ENCODE assay signal across 7 mouse cellular contexts in the genomic region with DNA sequence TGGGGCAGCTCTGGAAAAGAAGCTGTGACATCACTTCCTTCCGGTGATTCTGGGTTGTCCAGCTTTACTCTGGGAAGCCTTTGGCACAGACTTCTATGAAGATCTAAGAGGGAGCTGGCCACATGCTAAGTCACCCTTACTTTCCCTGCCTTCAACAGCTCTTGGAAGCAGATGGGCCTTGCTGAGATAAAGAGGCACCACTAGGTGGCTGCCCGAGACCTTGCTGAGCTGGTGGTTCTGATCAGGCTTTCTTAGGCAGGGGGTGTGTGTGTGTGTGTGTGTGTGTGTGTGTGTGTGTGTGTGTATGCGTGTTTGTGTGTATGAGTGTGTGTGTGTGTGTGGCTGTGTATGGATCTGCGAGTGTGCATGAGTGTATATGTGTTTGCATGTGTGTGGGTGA. TPM values are rescaled to one million over a fixed set of nuclear protein-coding genes. Genes with fewer than 3 reads are reported as not detected.
DNase-seq lines count a peak whose midpoint lies in the region; ATAC-seq and TF ChIP-seq lines count a peak whose summit lies in the region.

No protein-coding gene starts in this region.

- intact Hi-C loops in left cerebral cortex, postnatal 25 days (cut with DNase I): loop anchor here (2.0 to 5.0 kb wide), 2 partner anchors 128 to 343 kb away; no protein-coding TSS in a partner anchor

- H3K9me3 ChIP-seq in forebrain, embryonic 14.5 days (replicated peaks; ENCODE audit: control insufficient read depth, low read length): no peaks in the 10 kb centered on the region
- H3K9me3 ChIP-seq in hindbrain, postnatal 0 days (ENCODE audit: low read length): no peaks in the 10 kb centered on the region
- H3K9me3 ChIP-seq in midbrain, embryonic 11.5 days (ENCODE audit: control insufficient read depth, low read length): no peaks in the 10 kb centered on the region
- no peaks in the 10 kb centered on the region for H3K9me3 ChIP-seq in stomach, embryonic 15.5 days

- ATAC-seq in forebrain, embryonic 14.5 days: peak; percentile 84
- ATAC-seq in hindbrain, postnatal 0 days: peak; percentile 76
- peak; percentile 85 for ATAC-seq in midbrain, embryonic 11.5 days (ENCODE audit: low FRiP score)
- ATAC-seq in stomach, embryonic 15.5 days (ENCODE audit: insufficient read depth, low FRiP score, low read depth): peak; percentile 30; the same call in 1 of the 2 replicates

- no peak overlapping the region for H3K9ac ChIP-seq in forebrain, embryonic 14.5 days (ENCODE audit: low read length)
- no peak overlapping the region for H3K9ac ChIP-seq in hindbrain, postnatal 0 days (replicated peaks; ENCODE audit: low read length)
- peak overlapping the region; percentile 24; the same call in 1 of the 2 replicates for H3K9ac ChIP-seq in midbrain, embryonic 11.5 days (ENCODE audit: low read length)
- H3K9ac ChIP-seq in stomach, embryonic 15.5 days: no peak overlapping the region

- H3K4me2 ChIP-seq in forebrain, embryonic 14.5 days (ENCODE audit: low read length): no peak overlapping the region
- no peak overlapping the region; the same call in 1 of the 2 replicates for H3K4me2 ChIP-seq in hindbrain, postnatal 0 days (ENCODE audit: low read depth, low read length)
- H3K4me2 ChIP-seq in midbrain, embryonic 11.5 days: no peak overlapping the region
- no peak overlapping the region for H3K4me2 ChIP-seq in stomach, embryonic 15.5 days

- H3K27ac ChIP-seq in forebrain, embryonic 14.5 days (ENCODE audit: low read depth, low read length): no peak overlapping the region
- H3K27ac ChIP-seq in hindbrain, postnatal 0 days: no peak overlapping the region
- no peak overlapping the region for H3K27ac ChIP-seq in midbrain, embryonic 11.5 days (ENCODE audit: low read depth, low read length)
- no peak overlapping the region for H3K27ac ChIP-seq in stomach, embryonic 15.5 days

- H3K36me3 ChIP-seq in forebrain, embryonic 14.5 days (ENCODE audit: control insufficient read depth, insufficient read depth, low read length): no peaks in the 10 kb centered on the region
- H3K36me3 ChIP-seq in hindbrain, postnatal 0 days (ENCODE audit: insufficient read depth, low read length): no peaks in the 10 kb centered on the region
- H3K36me3 ChIP-seq in midbrain, embryonic 11.5 days (ENCODE audit: control insufficient read depth, insufficient read depth, low read length): no peaks in the 10 kb centered on the region
- no peaks in the 10 kb centered on the region for H3K36me3 ChIP-seq in stomach, embryonic 15.5 days

- peak; percentile 67 for DNase-seq in ES-CJ7 (ENCODE audit: low read depth, low spot score)
- peak; percentile 64 for DNase-seq in adrenal gland, postnatal 10 days
- DNase-seq in forebrain, embryonic 14.5 days (ENCODE audit: low spot score): peak; percentile 83
- DNase-seq in hindbrain, postnatal 0 days (ENCODE audit: low spot score): peak; percentile 85
- peak; percentile 59 to 77 for DNase-seq in left cerebral cortex, postnatal 25 days (ENCODE audit: low spot score in 2 of 2)
- DNase-seq in midbrain, embryonic 11.5 days (ENCODE audit: low spot score, missing footprints): peak; percentile 90

- peak; percentile 97 for TF ChIP-seq CTCF in hindbrain, postnatal 0 days (IDR thresholded peaks at IDR 0.05; ENCODE audit: low read depth)

- H3K4me1 ChIP-seq in forebrain, embryonic 14.5 days (ENCODE audit: control insufficient read depth, insufficient read depth, low read length): 0 out of 2 replicates have a peak, but pooled peaks cover 3% of the 10 kb centered on the region
- H3K4me1 ChIP-seq in hindbrain, postnatal 0 days (ENCODE audit: insufficient read depth, low read length): no peaks in the 10 kb centered on the region
- H3K4me1 ChIP-seq in midbrain, embryonic 11.5 days (ENCODE audit: control insufficient read depth, insufficient read depth, low read length): no peaks in the 10 kb centered on the region
- peaks cover 19% of the 10 kb centered on the region for H3K4me1 ChIP-seq in stomach, embryonic 15.5 days

- no peaks in the 10 kb centered on the region for H3K27me3 ChIP-seq in forebrain, embryonic 14.5 days (replicated peaks; ENCODE audit: control insufficient read depth, insufficient read depth, low read length)
- H3K27me3 ChIP-seq in hindbrain, postnatal 0 days (ENCODE audit: insufficient read depth, low read length): no peaks in the 10 kb centered on the region; the same call in 1 of the 2 replicates
- H3K27me3 ChIP-seq in midbrain, embryonic 11.5 days (ENCODE audit: control insufficient read depth, insufficient read depth, low read length): no peaks in the 10 kb centered on the region
- H3K27me3 ChIP-seq in stomach, embryonic 15.5 days (replicated peaks): no peaks in the 10 kb centered on the region

- no peak overlapping the region for H3K4me3 ChIP-seq in forebrain, embryonic 14.5 days (ENCODE audit: low read depth, low read length)
- no peak overlapping the region for H3K4me3 ChIP-seq in hindbrain, postnatal 0 days (ENCODE audit: low read length)
- H3K4me3 ChIP-seq in midbrain, embryonic 11.5 days (ENCODE audit: low read depth, low read length): no peak overlapping the region
- H3K4me3 ChIP-seq in stomach, embryonic 15.5 days (replicated peaks): no peak overlapping the region

- WGBS in forebrain, embryonic 14.5 days: 34% methylated on average over 4 of the region's 4 CpGs
- WGBS in hindbrain, postnatal 0 days: 22% methylated on average over 4 of the region's 4 CpGs
- 29% methylated on average over 4 of the region's 4 CpGs for WGBS in midbrain, embryonic 11.5 days
- 33% methylated on average over 4 of the region's 4 CpGs for WGBS in stomach, embryonic 15.5 days

RNA-seq across cellular contexts. Expression of gene Hhat, which starts 13.4 kb away (rescaled TPM):
- total RNA-seq in adrenal gland, postnatal 10 days (2021): 1 to 10 TPM; 6.8 to 7.3 TPM
- 3.5 and 3.8 TPM in 2 replicates for polyA plus RNA-seq in forebrain, embryonic 14.5 days (2014; fragmentation: Nextera tagmentation; extraction: Ambion mirVana)
- total RNA-seq in hindbrain, postnatal 0 days (2014; rRNA removed): 5.4 and 6.9 TPM in 2 replicates
- polyA plus RNA-seq in hindbrain, postnatal 0 days (2015; fragmentation: Nextera tagmentation; extraction: Ambion mirVana): 3.5 and 3.7 TPM in 2 replicates
- total RNA-seq in left cerebral cortex, postnatal 25 days (2021): 1 to 10 TPM; 1.2 to 2.2 TPM
- 7.4 and 11.0 TPM in 2 replicates for polyA plus RNA-seq in midbrain, embryonic 11.5 days (2014; fragmentation: Nextera tagmentation; extraction: Ambion mirVana)
- 8.7 and 9.7 TPM in 2 replicates for polyA plus RNA-seq in stomach, embryonic 15.5 days (2015; fragmentation: Nextera tagmentation; extraction: Ambion mirVana)

Comparison
In these comparisons a context has a peak if more than half of its experiments do, and no peak if none do; other contexts are left out.
1. ATAC-seq: peak in every context shown above with its lines; median percentile 85 in midbrain, embryonic 11.5 days; 84 in forebrain, embryonic 14.5 days; 76 in hindbrain, postnatal 0 days; 30 in stomach, embryonic 15.5 days.